Mouse (Mus musculus): ENCODE data around the gene Akr1b3. TPM values are rescaled to one million over a fixed set of nuclear protein-coding genes. Genes with fewer than 3 reads are reported as not detected.

Akr1b3 gene
- polyA plus RNA-seq, 1 experiment from 2014 or later, result 120 TPM

GRCm38 (mm10) chr6:34304675-34305241 lies 12.5 kb downstream of the Akr1b3 start:
- Histone ChIP-seq H3K36me3 (ENCODE audit: control insufficient read depth, insufficient read depth, low read length) (peaks cover 8% of the 10 kb centered on the region), H3K9me3 (ENCODE audit: control insufficient read depth, low read length) (no peaks in the 10 kb centered on the region), H3K4me2 (ENCODE audit: low read depth, low read length) (no peak overlapping the region), H3K4me1 (replicated peaks; ENCODE audit: control insufficient read depth, insufficient read depth, low read length) (no peaks in the 10 kb centered on the region), H3K4me3 (ENCODE audit: low read length) (no peak overlapping the region), H3K27me3 (ENCODE audit: control insufficient read depth, insufficient read depth, low read depth, low read length) (no peaks in the 10 kb centered on the region), H3K27ac (ENCODE audit: low read length) (no peak overlapping the region), H3K9ac (ENCODE audit: low read length) (no peak overlapping the region)
- peak; percentile 45; the same call in 1 of the 2 replicates for ATAC-seq (ENCODE audit: low read depth)
- 68% methylated on average over 10 of the region's 10 CpGs for WGBS

GRCm38 (mm10) chr6:34297055-34297454 lies 20.2 kb downstream of the Akr1b3 start:
- Histone ChIP-seq H3K9me3 (ENCODE audit: control insufficient read depth, low read length) (no peaks in the 10 kb centered on the region), H3K27me3 (ENCODE audit: control insufficient read depth, insufficient read depth, low read depth, low read length) (no peaks in the 10 kb centered on the region), H3K27ac (ENCODE audit: low read length) (no peak overlapping the region), H3K36me3 (ENCODE audit: control insufficient read depth, insufficient read depth, low read length) (no peaks in the 10 kb centered on the region), H3K4me1 (replicated peaks; ENCODE audit: control insufficient read depth, insufficient read depth, low read length) (peaks cover 3% of the 10 kb centered on the region; the same call in 1 of the 2 replicates), H3K4me3 (ENCODE audit: low read length) (no peak overlapping the region), H3K4me2 (ENCODE audit: low read depth, low read length) (no peak overlapping the region), H3K9ac (ENCODE audit: low read length) (no peak overlapping the region)
- ATAC-seq (ENCODE audit: low read depth), result no peak
- WGBS, result 91% methylated on average over 3 of the region's 3 CpGs

DNA sequence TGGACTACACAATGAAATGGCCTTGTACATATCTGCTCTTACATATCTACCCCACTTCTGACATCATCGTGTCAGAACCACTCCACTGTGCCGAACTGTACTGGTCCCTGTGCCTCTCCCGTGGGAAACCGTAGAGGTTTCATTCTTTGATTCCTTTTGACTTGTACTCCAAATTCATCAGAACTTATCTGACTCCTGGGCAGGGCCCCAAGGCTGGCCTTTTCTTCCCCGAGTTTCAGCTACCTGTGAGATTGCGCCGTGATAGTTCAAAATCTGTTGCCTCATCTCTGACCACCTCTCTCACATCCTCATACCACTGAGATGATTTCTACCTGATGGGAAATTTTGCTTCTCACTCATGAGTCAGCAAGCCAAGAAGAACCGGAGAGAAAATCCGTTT lies 21.8 kb downstream of the Akr1b3 start:
- ATAC-seq (ENCODE audit: low read depth), result no peak
- WGBS, result 83% methylated on average over 9 of the region's 9 CpGs
- no peaks in the 10 kb centered on the region for H3K36me3 ChIP-seq (ENCODE audit: control insufficient read depth, insufficient read depth, low read length)

DNA sequence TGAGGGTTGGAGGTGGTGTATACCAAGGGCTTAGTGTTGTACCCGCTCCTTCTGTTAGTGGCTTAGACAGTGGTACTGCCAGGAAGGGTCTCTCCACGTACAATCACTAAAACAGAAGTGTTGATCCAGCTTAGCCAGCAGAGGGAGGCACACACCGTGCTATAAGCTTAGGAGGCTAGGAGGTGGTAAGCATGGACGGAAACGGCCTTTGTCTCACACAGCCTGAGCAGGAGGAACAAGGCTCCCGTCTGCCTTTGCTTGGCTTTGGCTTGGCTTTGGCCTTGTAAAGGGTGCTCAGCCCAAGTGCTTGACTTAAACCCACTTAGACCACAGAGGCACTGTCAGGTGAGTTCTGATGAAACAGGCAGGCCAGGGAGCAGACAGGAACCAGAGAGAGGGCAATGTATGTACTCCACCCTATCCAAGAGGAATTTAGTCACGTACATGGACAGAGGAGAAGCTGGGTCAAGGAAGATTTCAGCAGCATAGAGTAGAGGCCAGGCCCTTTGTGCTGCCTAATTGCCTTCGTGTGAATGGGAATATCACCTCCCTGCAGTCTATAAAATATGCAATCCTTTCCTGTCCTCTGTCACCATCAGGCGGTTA lies 24.3 kb downstream of the Akr1b3 start:
- no peak overlapping the region for H3K4me3 ChIP-seq (ENCODE audit: low read length)
- no peaks in the 10 kb centered on the region for H3K36me3 ChIP-seq (ENCODE audit: control insufficient read depth, insufficient read depth, low read length)
- peak; percentile 88 for ATAC-seq (ENCODE audit: low read depth)
- WGBS, result 24% methylated on average over 9 of the region's 9 CpGs
- H3K9me3 ChIP-seq (ENCODE audit: control insufficient read depth, low read length), result no peaks in the 10 kb centered on the region
- no peak overlapping the region for H3K9ac ChIP-seq (ENCODE audit: low read length)
- no peaks in the 10 kb centered on the region for H3K27me3 ChIP-seq (ENCODE audit: control insufficient read depth, insufficient read depth, low read depth, low read length)
- H3K4me2 ChIP-seq (ENCODE audit: low read depth, low read length), result no peak overlapping the region
- H3K4me1 ChIP-seq (replicated peaks; ENCODE audit: control insufficient read depth, insufficient read depth, low read length), result peaks cover 3% of the 10 kb centered on the region; the same call in 1 of the 2 replicates
- no peak overlapping the region for H3K27ac ChIP-seq (ENCODE audit: low read length)

More for the DNA sequence above, 21.8 kb downstream of the Akr1b3 start:
- Histone ChIP-seq H3K9me3 (ENCODE audit: control insufficient read depth, low read length) (no peaks in the 10 kb centered on the region), H3K27ac (ENCODE audit: low read length) (no peak overlapping the region), H3K4me2 (ENCODE audit: low read depth, low read length) (no peak overlapping the region), H3K9ac (ENCODE audit: low read length) (no peak overlapping the region), H3K4me3 (ENCODE audit: low read length) (no peak overlapping the region), H3K4me1 (replicated peaks; ENCODE audit: control insufficient read depth, insufficient read depth, low read length) (peaks cover 3% of the 10 kb centered on the region; the same call in 1 of the 2 replicates), H3K27me3 (ENCODE audit: control insufficient read depth, insufficient read depth, low read depth, low read length) (no peaks in the 10 kb centered on the region)

DNA sequence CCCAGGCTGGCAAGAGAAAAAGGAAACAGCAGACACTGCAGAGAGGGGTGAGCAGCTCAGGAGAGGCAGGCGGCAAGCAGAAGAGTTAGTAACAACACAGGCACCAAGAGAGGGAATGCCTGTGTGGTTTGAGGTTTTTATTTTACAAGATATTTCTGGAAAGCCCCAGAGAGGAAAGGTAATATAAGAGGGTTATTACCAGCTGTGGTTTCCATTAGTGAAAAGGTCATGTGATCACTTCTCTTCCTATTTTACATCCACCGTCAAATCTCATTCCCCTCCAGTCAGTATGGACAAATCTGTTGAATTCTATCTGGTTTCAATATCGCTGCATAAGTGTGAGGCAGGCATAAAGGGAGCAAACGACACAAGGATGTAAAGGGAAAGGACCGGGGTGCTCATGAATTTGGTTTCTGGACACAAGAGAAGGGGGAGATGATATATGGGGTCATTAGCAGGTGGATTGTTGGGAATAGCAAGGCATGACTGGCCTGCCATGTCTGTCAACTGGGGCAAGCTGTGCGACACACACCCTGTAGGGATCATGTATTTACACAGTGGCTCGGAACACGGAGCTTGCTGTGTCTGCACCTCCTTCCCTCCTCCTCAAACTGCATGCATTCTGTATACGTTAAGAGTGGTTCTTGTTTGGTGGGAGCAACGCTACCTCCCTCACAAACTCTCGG lies 24.9 kb downstream of the Akr1b3 start:
- no peak overlapping the region for H3K27ac ChIP-seq (ENCODE audit: low read length)
- ATAC-seq (ENCODE audit: low read depth), result no peak
- H3K4me2 ChIP-seq (ENCODE audit: low read depth, low read length), result no peak overlapping the region
- no peaks in the 10 kb centered on the region for H3K36me3 ChIP-seq (ENCODE audit: control insufficient read depth, insufficient read depth, low read length)
- 53% methylated on average over 11 of the region's 11 CpGs for WGBS
- H3K4me1 ChIP-seq (replicated peaks; ENCODE audit: control insufficient read depth, insufficient read depth, low read length), result peaks cover 3% of the 10 kb centered on the region; the same call in 1 of the 2 replicates
- no peaks in the 10 kb centered on the region for H3K27me3 ChIP-seq (ENCODE audit: control insufficient read depth, insufficient read depth, low read depth, low read length)
- no peak overlapping the region for H3K9ac ChIP-seq (ENCODE audit: low read length)
- no peak overlapping the region for H3K4me3 ChIP-seq (ENCODE audit: low read length)
- no peaks in the 10 kb centered on the region for H3K9me3 ChIP-seq (ENCODE audit: control insufficient read depth, low read length)

- 77% methylated on average over 8 of the region's 8 CpGs for WGBS
- no peaks in the 10 kb centered on the region for H3K36me3 ChIP-seq (ENCODE audit: control insufficient read depth, insufficient read depth, low read length)
- H3K27me3 ChIP-seq (ENCODE audit: control insufficient read depth, insufficient read depth, low read depth, low read length), result no peaks in the 10 kb centered on the region
- H3K4me2 ChIP-seq (ENCODE audit: low read depth, low read length), result no peak overlapping the region
- H3K9me3 ChIP-seq (ENCODE audit: control insufficient read depth, low read length), result no peaks in the 10 kb centered on the region
- H3K4me3 ChIP-seq (ENCODE audit: low read length), result no peak overlapping the region
- no peak for ATAC-seq (ENCODE audit: low read depth)
- peaks cover 3% of the 10 kb centered on the region; the same call in 1 of the 2 replicates for H3K4me1 ChIP-seq (replicated peaks; ENCODE audit: control insufficient read depth, insufficient read depth, low read length)
- no peak overlapping the region for H3K9ac ChIP-seq (ENCODE audit: low read length)
- H3K27ac ChIP-seq (ENCODE audit: low read length), result no peak overlapping the region
Measured at GRCm38 (mm10) chr6:34290681-34291080, 26.6 kb downstream of the Akr1b3 start.

DNA sequence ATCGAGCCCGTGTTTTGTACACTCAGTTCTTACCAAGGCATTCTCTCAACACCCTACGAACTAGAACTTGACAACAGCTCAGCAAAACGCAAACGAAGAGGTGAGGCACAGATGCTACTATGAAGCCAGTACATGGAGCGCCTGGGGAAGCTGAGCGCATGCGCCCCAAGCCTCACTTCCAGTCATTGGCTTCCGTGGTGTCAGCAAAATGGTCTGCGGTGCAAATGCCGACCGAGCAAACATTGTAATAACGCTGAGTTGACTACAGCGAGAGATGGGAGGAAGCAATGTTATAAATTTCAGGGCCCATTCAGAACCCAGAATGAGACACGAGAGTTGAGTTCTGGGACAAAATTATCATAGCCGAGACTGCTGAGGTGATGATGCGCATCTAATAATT lies 27.2 kb downstream of the Akr1b3 start:
- no peaks in the 10 kb centered on the region for H3K9me3 ChIP-seq (ENCODE audit: control insufficient read depth, low read length)
- H3K4me2 ChIP-seq (ENCODE audit: low read depth, low read length), result no peak overlapping the region
- H3K27ac ChIP-seq (ENCODE audit: low read length), result no peak overlapping the region
- H3K9ac ChIP-seq (ENCODE audit: low read length), result no peak overlapping the region
- H3K27me3 ChIP-seq (ENCODE audit: control insufficient read depth, insufficient read depth, low read depth, low read length), result no peaks in the 10 kb centered on the region
- H3K36me3 ChIP-seq (ENCODE audit: control insufficient read depth, insufficient read depth, low read length), result no peaks in the 10 kb centered on the region
- WGBS, result 82% methylated on average over 17 of the region's 17 CpGs
- no peak overlapping the region for H3K4me3 ChIP-seq (ENCODE audit: low read length)
- ATAC-seq (ENCODE audit: low read depth), result no peak
- H3K4me1 ChIP-seq (replicated peaks; ENCODE audit: control insufficient read depth, insufficient read depth, low read length), result peaks cover 3% of the 10 kb centered on the region; the same call in 1 of the 2 replicates

DNA sequence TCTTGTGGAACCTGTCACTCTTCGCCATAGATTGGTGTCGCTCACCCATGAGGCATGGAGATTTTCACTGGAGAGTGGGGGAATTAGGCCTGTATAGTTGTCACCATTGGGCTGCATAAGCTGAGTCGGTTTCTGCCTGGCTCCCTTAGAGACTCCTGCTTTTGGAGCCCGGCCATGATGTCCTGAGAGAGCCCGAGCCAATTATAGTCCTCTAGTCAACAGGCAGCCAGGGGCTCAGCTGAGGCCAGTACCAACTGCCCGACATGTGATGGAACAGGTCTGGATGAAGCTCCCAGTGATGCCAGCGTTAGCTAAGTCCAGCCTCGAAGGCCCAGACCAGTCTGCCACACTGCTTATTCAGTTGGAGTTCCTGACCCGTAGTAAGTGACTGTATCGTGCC lies 29.2 kb downstream of the Akr1b3 start:
- H3K4me1 ChIP-seq (replicated peaks; ENCODE audit: control insufficient read depth, insufficient read depth, low read length), result peaks cover 2% of the 10 kb centered on the region; the same call in 1 of the 2 replicates
- no peak overlapping the region for H3K4me3 ChIP-seq (ENCODE audit: low read length)
- H3K36me3 ChIP-seq (ENCODE audit: control insufficient read depth, insufficient read depth, low read length), result no peaks in the 10 kb centered on the region
- no peaks in the 10 kb centered on the region for H3K27me3 ChIP-seq (ENCODE audit: control insufficient read depth, insufficient read depth, low read depth, low read length)
- H3K4me2 ChIP-seq (ENCODE audit: low read depth, low read length), result no peak overlapping the region
- 80% methylated on average over 10 of the region's 10 CpGs for WGBS
- ATAC-seq (ENCODE audit: low read depth), result no peak
- no peaks in the 10 kb centered on the region for H3K9me3 ChIP-seq (ENCODE audit: control insufficient read depth, low read length)
- H3K9ac ChIP-seq (ENCODE audit: low read length), result no peak overlapping the region
- H3K27ac ChIP-seq (ENCODE audit: low read length), result no peak overlapping the region

DNA sequence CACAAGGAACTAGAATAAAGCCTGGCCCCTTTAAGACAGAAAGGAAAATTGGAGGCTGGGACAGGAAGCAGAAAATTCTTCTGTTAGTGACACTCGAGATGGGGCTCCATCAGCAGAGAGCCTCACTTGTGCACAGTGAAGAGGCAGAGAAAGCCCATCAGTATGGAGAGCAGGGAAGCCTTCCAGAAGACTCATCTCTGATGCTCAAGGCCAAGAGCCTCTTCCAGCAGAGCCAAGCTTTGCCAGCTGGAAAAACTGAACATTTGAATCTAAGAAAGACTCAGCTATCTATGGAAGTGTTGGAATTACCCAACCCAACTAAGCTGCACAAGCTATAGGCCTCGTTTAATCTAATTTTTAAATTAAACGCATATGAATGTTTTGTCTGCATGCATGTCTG lies 30.4 kb downstream of the Akr1b3 start:
- H3K4me2 ChIP-seq (ENCODE audit: low read depth, low read length), result no peak overlapping the region
- H3K4me1 ChIP-seq (replicated peaks; ENCODE audit: control insufficient read depth, insufficient read depth, low read length), result no peaks in the 10 kb centered on the region
- no peak overlapping the region for H3K9ac ChIP-seq (ENCODE audit: low read length)
- no peaks in the 10 kb centered on the region for H3K9me3 ChIP-seq (ENCODE audit: control insufficient read depth, low read length)
- no peak overlapping the region for H3K4me3 ChIP-seq (ENCODE audit: low read length)
- no peak for ATAC-seq (ENCODE audit: low read depth)
- H3K36me3 ChIP-seq (ENCODE audit: control insufficient read depth, insufficient read depth, low read length), result no peaks in the 10 kb centered on the region
- no peaks in the 10 kb centered on the region for H3K27me3 ChIP-seq (ENCODE audit: control insufficient read depth, insufficient read depth, low read depth, low read length)
- H3K27ac ChIP-seq (ENCODE audit: low read length), result no peak overlapping the region
- WGBS, result 58% methylated on average over 3 of the region's 3 CpGs
